Mouse (Mus musculus) lung, postnatal 36 days (tissue): ENCODE measurements around the gene Hacl1.
A peak's percentile ranks its signal among the peaks of the same experiment; 100 is the strongest.
"Not testable (repeated sequence)": the region's sequence is repeated elsewhere in the genome, so short reads cannot be mapped to it uniquely, and the experiment has no call there.

ENCODE experiments used
- DNase-seq: peaks from one replicate; pipeline ENCODE4 v3.0.0; 2022; ENCODE audit warnings: mixed read lengths

Hacl1 gene

GRCm38 (mm10) chr14:31622748-31623147 is 18.3 kb downstream of the Hacl1 start:
- no peak for DNase-seq

GRCm38 (mm10) chr14:31620591-31621223 is 20.4 kb downstream of the Hacl1 start:
- DNase-seq: no peak

GRCm38 (mm10) chr14:31617997-31618396 is 23.1 kb downstream of the Hacl1 start:
- no peak for DNase-seq

- DNase-seq: no peak
Measured at GRCm38 (mm10) chr14:31617204-31617603, 23.9 kb downstream of the Hacl1 start.

GRCm38 (mm10) chr14:31613671-31614070 is 27.4 kb downstream of the Hacl1 start:
- DNase-seq: no peak

GRCm38 (mm10) chr14:31611986-31612385 is 29.1 kb downstream of the Hacl1 start:
- DNase-seq: no peak

- DNase-seq: no peak
Measured at GRCm38 (mm10) chr14:31605514-31605913, 35.6 kb downstream of the Hacl1 start.

GRCm38 (mm10) chr14:31604916-31605315 is 36.2 kb downstream of the Hacl1 start:
- peak; percentile 36 for DNase-seq

- not testable (repeated sequence) for DNase-seq
Measured at GRCm38 (mm10) chr14:31602616-31602979, 38.5 kb downstream of the Hacl1 start.

GRCm38 (mm10) chr14:31601908-31602615 is 39.0 kb downstream of the Hacl1 start:
- no peak for DNase-seq

- DNase-seq: no peak
Measured at GRCm38 (mm10) chr14:31597446-31597845, 43.6 kb downstream of the Hacl1 start.

- no peak for DNase-seq
Measured at GRCm38 (mm10) chr14:31596408-31596807, 44.7 kb downstream of the Hacl1 start.

- DNase-seq: no peak
Measured at GRCm38 (mm10) chr14:31594693-31595092, 46.4 kb downstream of the Hacl1 start.

- DNase-seq: no peak
Measured at GRCm38 (mm10) chr14:31593036-31593435, 48.0 kb downstream of the Hacl1 start.

GRCm38 (mm10) chr14:31591243-31591642 is 49.8 kb downstream of the Hacl1 start, which contains the start of gene Colq:
TSS of gene Colq (minus strand) at chr14:31591343.
- no peak for DNase-seq

GRCm38 (mm10) chr14:31586451-31586850 is 54.6 kb downstream of the Hacl1 start:
- DNase-seq: no peak

GRCm38 (mm10) chr14:31583082-31583481 is 58.0 kb downstream of the Hacl1 start:
- no peak for DNase-seq

- no peak for DNase-seq
Measured at GRCm38 (mm10) chr14:31577966-31578735, 62.9 kb downstream of the Hacl1 start.

GRCm38 (mm10) chr14:31576846-31577697 is 64.0 kb downstream of the Hacl1 start:
- DNase-seq: no peak

GRCm38 (mm10) chr14:31575866-31576265 is 65.2 kb downstream of the Hacl1 start:
- DNase-seq: no peak

- DNase-seq: no peak
Measured at GRCm38 (mm10) chr14:31574903-31575665, 66.0 kb downstream of the Hacl1 start.
